In genomic region chr11:100969744-100970556, GRCm38 (mm10) we compare ENCODE assay signal across 8 mouse cellular contexts. TPM values are rescaled to one million over a fixed set of nuclear protein-coding genes. Genes with fewer than 3 reads are reported as not detected.
DNase-seq lines count a peak whose midpoint lies in the region; ATAC-seq and TF ChIP-seq lines count a peak whose summit lies in the region.

No protein-coding gene starts in this region.

- H3K4me2 ChIP-seq in embryonic facial prominence, embryonic 15.5 days (replicated peaks), result peak overlapping the region; percentile 70
- peak overlapping the region; percentile 71 for H3K4me2 ChIP-seq in heart, embryonic 14.5 days (ENCODE audit: low read length)
- H3K4me2 ChIP-seq in kidney, postnatal 0 days (ENCODE audit: low read length), result peak overlapping the region; percentile 70
- peak overlapping the region; percentile 74 for H3K4me2 ChIP-seq in stomach, embryonic 14.5 days (replicated peaks; ENCODE audit: low read depth, low read length)

- H3K27ac ChIP-seq in embryonic facial prominence, embryonic 15.5 days (replicated peaks), result peak overlapping the region; percentile 95
- H3K27ac ChIP-seq in heart, embryonic 14.5 days (replicated peaks in 1 of 2; ENCODE audit: control insufficient read depth in 1 of 2, insufficient read depth in 1 of 2, low read depth in 2 of 2, low read length in 2 of 2), result peak overlapping the region; percentile 90 to 98
- peak overlapping the region; percentile 87 for H3K27ac ChIP-seq in kidney, postnatal 0 days
- H3K27ac ChIP-seq in stomach, embryonic 14.5 days (ENCODE audit: low read length), result peak overlapping the region; percentile 95

- peak overlapping the region; percentile 78 for H3K9ac ChIP-seq in embryonic facial prominence, embryonic 15.5 days
- peak overlapping the region; percentile 98 for H3K9ac ChIP-seq in heart, embryonic 14.5 days (ENCODE audit: low read length)
- H3K9ac ChIP-seq in kidney, postnatal 0 days (ENCODE audit: low read depth, low read length), result peak overlapping the region; percentile 73
- peak overlapping the region; percentile 87 for H3K9ac ChIP-seq in stomach, embryonic 14.5 days (replicated peaks; ENCODE audit: low read depth, low read length)

- peak; percentile 41 for ATAC-seq in embryonic facial prominence, embryonic 15.5 days (ENCODE audit: insufficient number of reproducible peaks, low FRiP score, low TSS enrichment, low read depth)
- ATAC-seq in heart, embryonic 14.5 days (ENCODE audit: insufficient number of reproducible peaks, insufficient read depth, low FRiP score, low read depth), result peak; percentile 49
- ATAC-seq in kidney, postnatal 0 days (replicated peaks; ENCODE audit: low FRiP score, low read depth), result peak; percentile 70
- peak; percentile 71; the same call in 1 of the 2 replicates for ATAC-seq in stomach, embryonic 14.5 days (ENCODE audit: insufficient number of reproducible peaks, insufficient read depth, low FRiP score, low read depth)

- H3K4me3 ChIP-seq in embryonic facial prominence, embryonic 15.5 days (replicated peaks), result peak overlapping the region; percentile 88
- H3K4me3 ChIP-seq in heart, embryonic 14.5 days (ENCODE audit: control insufficient read depth in 1 of 2, insufficient read depth in 1 of 2, low read depth in 1 of 2, low read length in 2 of 2), result peak overlapping the region; percentile 77 to 93
- H3K4me3 ChIP-seq in kidney, postnatal 0 days (replicated peaks; ENCODE audit: low read depth, low read length), result peak overlapping the region; percentile 64
- H3K4me3 ChIP-seq in stomach, embryonic 14.5 days (ENCODE audit: low read depth, low read length), result peak overlapping the region; percentile 70

- WGBS in embryonic facial prominence, embryonic 15.5 days, result under 1% methylated on average over 65 of the region's 65 CpGs
- under 1% methylated on average over 64 of the region's 65 CpGs for WGBS in heart, embryonic 14.5 days
- WGBS in kidney, postnatal 0 days, result under 1% methylated on average over 65 of the region's 65 CpGs
- WGBS in stomach, embryonic 14.5 days, result under 1% methylated on average over 65 of the region's 65 CpGs

- H3K36me3 ChIP-seq in embryonic facial prominence, embryonic 15.5 days, result no peaks in the 10 kb centered on the region
- H3K36me3 ChIP-seq in heart, embryonic 14.5 days (ENCODE audit: control insufficient read depth, insufficient read depth, low read length), result peaks cover 19% of the 10 kb centered on the region
- no peaks in the 10 kb centered on the region for H3K36me3 ChIP-seq in kidney, postnatal 0 days (ENCODE audit: insufficient read depth, low read length)
- no peaks in the 10 kb centered on the region for H3K36me3 ChIP-seq in stomach, embryonic 14.5 days (ENCODE audit: control insufficient read depth, insufficient read depth, low read length)

- H3K9me3 ChIP-seq in embryonic facial prominence, embryonic 15.5 days (replicated peaks), result no peaks in the 10 kb centered on the region
- no peaks in the 10 kb centered on the region for H3K9me3 ChIP-seq in heart, embryonic 14.5 days (ENCODE audit: control insufficient read depth, low read length)
- no peaks in the 10 kb centered on the region for H3K9me3 ChIP-seq in kidney, postnatal 0 days (replicated peaks; ENCODE audit: low read length)
- H3K9me3 ChIP-seq in stomach, embryonic 14.5 days (ENCODE audit: control insufficient read depth, low read depth, low read length), result no peaks in the 10 kb centered on the region

- H3K27me3 ChIP-seq in embryonic facial prominence, embryonic 15.5 days, result peaks cover 5% of the 10 kb centered on the region; the same call in 1 of the 2 replicates
- no peaks in the 10 kb centered on the region for H3K27me3 ChIP-seq in heart, embryonic 14.5 days (ENCODE audit: control insufficient read depth, insufficient read depth, low read length)
- no peaks in the 10 kb centered on the region for H3K27me3 ChIP-seq in kidney, postnatal 0 days (ENCODE audit: insufficient read depth, low read length)
- no peaks in the 10 kb centered on the region for H3K27me3 ChIP-seq in stomach, embryonic 14.5 days (ENCODE audit: control insufficient read depth, insufficient read depth, low read length)

- DNase-seq in spleen, postnatal 10 days (ENCODE audit: low spot score in 2 of 2), result peak; percentile 25 to 40
- DNase-seq in spleen, postnatal 36 days (ENCODE audit: low spot score in 2 of 2), result no peak
- DNase-seq in kidney, postnatal 0 days (ENCODE audit: low spot score), result peak; percentile 86
- DNase-seq in lung, postnatal 36 days, result peak; percentile 84
- DNase-seq in layer of hippocampus, adult 11-12 months (ENCODE audit: low spot score), result no peak

- peaks cover 63% of the 10 kb centered on the region for H3K4me1 ChIP-seq in embryonic facial prominence, embryonic 15.5 days
- H3K4me1 ChIP-seq in heart, embryonic 14.5 days (ENCODE audit: control insufficient read depth in 2 of 2, insufficient read depth in 2 of 2, low read length in 2 of 2), result peaks cover 39 to 51% of the 10 kb centered on the region in 2 experiments
- peaks cover 3% of the 10 kb centered on the region; the same call in 1 of the 2 replicates for H3K4me1 ChIP-seq in kidney, postnatal 0 days (replicated peaks; ENCODE audit: insufficient read depth, low read length)
- peaks cover 25% of the 10 kb centered on the region; the same call in 1 of the 2 replicates for H3K4me1 ChIP-seq in stomach, embryonic 14.5 days (ENCODE audit: control insufficient read depth, insufficient read depth, low read length)

- no peak for TF ChIP-seq CTCF in kidney, postnatal 0 days (IDR thresholded peaks at IDR 0.05; ENCODE audit: low read depth)

RNA-seq across cellular contexts. Expression of gene Cavin1, which starts 0.7 kb away (rescaled TPM):
- 330 and 343 TPM in 2 replicates for polyA plus RNA-seq in embryonic facial prominence, embryonic 15.5 days (2015; fragmentation: Nextera tagmentation; extraction: Ambion mirVana)
- polyA plus RNA-seq in heart, embryonic 14.5 days (2014; fragmentation: Nextera tagmentation; extraction: Ambion mirVana), result 200 and 204 TPM in 2 replicates
- polyA plus RNA-seq in kidney, postnatal 0 days (2015; fragmentation: Nextera tagmentation; extraction: Ambion mirVana), result 143 and 156 TPM in 2 replicates
- polyA plus RNA-seq in stomach, embryonic 14.5 days (2014; fragmentation: Nextera tagmentation; extraction: Ambion mirVana), result 136 and 158 TPM in 2 replicates

RNA-seq across cellular contexts. Expression of gene Stat3, which starts 30.6 kb away (rescaled TPM):
- 75.6 and 79.3 TPM in 2 replicates for polyA plus RNA-seq in embryonic facial prominence, embryonic 15.5 days (2015; fragmentation: Nextera tagmentation; extraction: Ambion mirVana)
- polyA plus RNA-seq in heart, embryonic 14.5 days (2014; fragmentation: Nextera tagmentation; extraction: Ambion mirVana), result 51.8 and 53.3 TPM in 2 replicates
- 48.0 and 51.8 TPM in 2 replicates for polyA plus RNA-seq in kidney, postnatal 0 days (2015; fragmentation: Nextera tagmentation; extraction: Ambion mirVana)
- 43.5 and 44.8 TPM in 2 replicates for polyA plus RNA-seq in stomach, embryonic 14.5 days (2014; fragmentation: Nextera tagmentation; extraction: Ambion mirVana)

RNA-seq across cellular contexts. Expression of gene Atp6v0a1, which starts 39.3 kb away (rescaled TPM):
- polyA plus RNA-seq in embryonic facial prominence, embryonic 15.5 days (2015; fragmentation: Nextera tagmentation; extraction: Ambion mirVana), result 36.8 and 40.3 TPM in 2 replicates
- polyA plus RNA-seq in heart, embryonic 14.5 days (2014; fragmentation: Nextera tagmentation; extraction: Ambion mirVana), result 54.8 and 57.2 TPM in 2 replicates
- 33.8 and 35.1 TPM in 2 replicates for polyA plus RNA-seq in kidney, postnatal 0 days (2015; fragmentation: Nextera tagmentation; extraction: Ambion mirVana)
- 38.4 and 42.0 TPM in 2 replicates for polyA plus RNA-seq in stomach, embryonic 14.5 days (2014; fragmentation: Nextera tagmentation; extraction: Ambion mirVana)

Comparison
In these comparisons a context has a peak if more than half of its experiments do, and no peak if none do; other contexts are left out.
1. DNase-seq: peak in spleen, postnatal 10 days (2 of 2), kidney, postnatal 0 days (single experiment) and lung, postnatal 36 days (single experiment); none in spleen, postnatal 36 days (0 of 2) and layer of hippocampus, adult 11-12 months (single experiment).
2. Peak in every context shown above with its lines, with median percentiles within 50 percentile points of each other: ATAC-seq, H3K27ac ChIP-seq, H3K4me2 ChIP-seq, H3K4me3 ChIP-seq and H3K9ac ChIP-seq.